Mouse (Mus musculus) erythroblast, embryonic 14.5 days (primary cell): ENCODE results near the gene Trmt1l.

Experiments used
- GATA1 ChIP-seq: IDR thresholded peaks from 2 replicates; pipeline ENCODE4 v1.6.1; 2012; ENCODE audit warnings: low read length, inconsistent platforms, mixed read lengths
- TAL1 ChIP-seq: IDR thresholded peaks from 3 replicates; pipeline ENCODE4 v1.6.1; 2012; ENCODE audit warnings: low read length, inconsistent platforms, mixed read lengths

DNA sequence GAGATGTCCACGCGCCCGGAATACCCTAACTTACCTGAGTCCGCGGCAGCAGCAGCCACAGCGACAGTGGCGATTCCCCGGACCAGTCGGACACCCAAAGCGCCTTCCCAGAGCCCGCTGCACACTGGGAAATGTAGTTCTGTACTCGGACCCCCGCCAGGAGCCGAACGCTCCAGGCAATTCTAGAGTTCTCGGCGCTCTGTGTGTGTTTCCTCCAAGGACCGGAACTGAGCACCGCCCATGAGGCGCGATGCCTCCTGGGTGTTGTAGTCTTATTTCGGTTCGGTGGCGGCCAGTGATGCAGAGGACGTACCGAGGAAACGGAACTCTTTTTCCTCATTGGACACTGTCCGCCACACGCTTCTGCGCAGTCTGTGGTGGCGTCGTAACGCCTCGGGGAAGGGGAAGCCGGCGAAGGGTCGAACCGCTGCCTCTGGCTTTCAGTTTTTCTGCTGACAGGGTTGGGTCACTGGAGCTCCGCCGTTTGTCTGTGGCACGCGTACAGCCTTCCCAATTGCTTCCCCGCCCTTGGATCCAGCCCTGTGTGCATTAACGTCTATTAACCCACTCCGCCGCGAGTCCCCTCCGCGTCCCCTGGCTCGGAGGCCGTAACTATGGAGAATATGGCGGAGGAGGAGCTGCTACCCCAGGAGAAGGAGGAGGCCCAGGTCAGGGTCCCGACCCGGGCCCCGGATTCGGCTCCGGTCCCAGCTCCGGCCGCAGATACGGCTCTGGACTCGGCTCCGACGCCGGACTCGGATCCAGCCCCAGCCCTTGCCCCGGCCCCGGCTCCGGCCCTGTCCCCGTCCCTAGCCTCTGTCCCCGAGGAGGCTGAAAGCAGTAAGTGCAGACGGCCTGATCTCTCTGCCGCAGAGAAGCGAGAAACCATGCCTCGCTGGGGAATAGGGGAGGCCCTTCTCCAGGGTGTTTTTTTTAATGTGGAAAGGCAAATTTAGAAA, at the start of gene Trmt1l, which contains the start of gene Swt1:
- TF ChIP-seq GATA1 (no peak), TAL1 (no peak)
